Mouse (Mus musculus) embryo, embryonic 9.5 days (tissue): ENCODE measurements around the gene Gm5926.
"Not testable (repeated sequence)": the region's sequence is repeated elsewhere in the genome, so short reads cannot be mapped to it uniquely, and the experiment has no call there.

Experiments
- DNase-seq: peaks from one replicate; pipeline ENCODE4 v3.0.0-alpha.2; 2017; ENCODE audit errors: extremely low spot score

Gm5926 gene

GRCm38 (mm10) chrX:32650416-32650815, at the start of gene Gm5926:
Gm5926 (plus strand) TSS chrX:32650716.
- DNase-seq, result not testable (repeated sequence)

DNA sequence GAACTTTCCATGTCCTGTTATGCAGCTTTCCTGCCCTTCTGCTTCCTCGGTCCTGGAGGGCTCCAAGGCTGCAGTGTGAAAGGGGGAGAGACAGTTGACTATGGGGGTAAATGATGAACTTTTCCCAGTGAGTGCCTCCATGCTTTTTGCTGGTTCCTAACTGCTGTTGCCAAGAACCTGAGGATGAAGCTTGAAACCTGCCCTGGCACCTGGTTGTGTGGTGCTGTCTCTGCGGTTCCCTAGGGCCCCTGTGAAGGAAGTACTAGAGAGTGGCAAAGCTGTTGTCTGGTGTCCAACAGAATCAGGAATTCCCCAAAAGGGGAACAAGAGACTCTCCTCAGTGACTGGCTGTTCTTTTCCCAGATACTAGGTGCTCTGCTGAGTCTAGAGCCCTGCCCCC, 49.5 kb upstream of the Gm5926 start:
- not testable (repeated sequence) for DNase-seq

DNA sequence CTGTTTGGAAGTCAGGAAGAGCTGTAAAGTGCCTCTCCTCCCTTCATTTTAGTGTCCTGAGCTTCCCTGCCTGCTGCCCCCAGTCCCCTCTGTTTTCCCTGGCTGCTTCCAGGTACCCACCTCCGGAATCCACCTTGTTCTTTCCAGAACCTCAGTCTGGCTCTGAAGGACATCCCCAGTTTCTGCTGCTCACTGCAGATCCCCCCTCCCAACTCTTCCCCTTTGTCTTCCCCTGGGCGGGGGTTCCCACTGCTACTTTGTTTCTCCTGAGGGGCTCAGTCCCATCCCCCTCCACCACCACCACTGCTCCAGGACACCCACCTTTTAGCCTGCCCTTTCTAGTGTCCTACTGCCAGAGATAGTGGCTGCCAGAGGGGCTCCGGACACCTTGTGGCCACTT, 49.1 kb upstream of the Gm5926 start:
- not testable (repeated sequence) for DNase-seq
